13 mouse cellular contexts compared by ENCODE assay signal in the genomic region with DNA sequence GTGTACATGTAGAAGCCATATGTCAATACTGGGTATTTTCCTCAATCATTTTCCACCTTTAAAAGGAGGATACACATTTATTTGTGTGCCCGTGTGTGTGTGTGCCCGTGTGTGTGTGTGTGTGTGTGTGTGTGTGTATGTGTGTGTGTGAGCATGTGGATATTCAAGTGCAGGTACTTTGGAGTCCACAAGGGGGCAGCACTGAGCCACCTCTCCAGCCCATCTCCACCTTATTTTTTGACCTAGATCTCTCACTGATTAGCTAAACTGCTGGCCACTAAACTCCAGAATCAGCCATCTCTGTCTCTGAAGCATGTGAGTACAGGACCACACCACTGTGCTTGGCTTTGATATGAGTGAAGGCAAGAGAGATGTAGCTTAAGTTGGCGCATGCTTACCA. TPM values are rescaled to one million over a fixed set of nuclear protein-coding genes. Genes with fewer than 3 reads are reported as not detected.
DNase-seq lines count a peak whose midpoint lies in the region; ATAC-seq and TF ChIP-seq lines count a peak whose summit lies in the region.
"Had no signal": no experiment of that assay in that cellular context is flagged by ENCODE, and none has a peak within 500 bp of the region (broad histone marks: within the 10 kb centered on the region; RNA-seq: fewer than 3 reads in every experiment).

No protein-coding gene starts in this region.

- no peaks in the 10 kb centered on the region for H3K36me3 ChIP-seq in forebrain, postnatal 0 days (ENCODE audit: insufficient read depth)
- peaks cover 19% of the 10 kb centered on the region for H3K36me3 ChIP-seq in forebrain, embryonic 12.5 days (replicated peaks)
- H3K36me3 ChIP-seq in liver, adult 2 months (ENCODE audit: control insufficient read depth, insufficient read depth, low read length) = no peaks in the 10 kb centered on the region
- no peaks in the 10 kb centered on the region for H3K36me3 ChIP-seq in ES-Bruce4 (ENCODE audit: control insufficient read depth, insufficient read depth, low read length, poor library complexity, severe bottlenecking)

- H3K27ac ChIP-seq in forebrain, postnatal 0 days (ENCODE audit: low read depth, low read length) = no peak overlapping the region
- H3K27ac ChIP-seq in forebrain, embryonic 12.5 days = no peak overlapping the region
- H3K27ac ChIP-seq in liver, adult 2 months (replicated peaks; ENCODE audit: insufficient read depth, low read depth, low read length) = no peak overlapping the region
- H3K27ac ChIP-seq in ES-Bruce4 (ENCODE audit: insufficient read depth, low read length) = no peak overlapping the region
- H3K27ac ChIP-seq: heart, embryonic 15.5 days; hindbrain, embryonic 14.5 days; liver, embryonic 13.5 days had no signal

- TF ChIP-seq POLR2A in liver, adult 2 months (IDR thresholded peaks at IDR 0.05; ENCODE audit: extremely low read depth, insufficient read depth, low read length) = no peak
- no peak for TF ChIP-seq POLR2A in ES-Bruce4 (IDR thresholded peaks at IDR 0.05; ENCODE audit: insufficient read depth, low read length)

- WGBS in forebrain, postnatal 0 days = 92% methylated on average over 3 of the region's 3 CpGs
- whole genome bisulfite sequencing in forebrain, embryonic 12.5 days = 90% methylated on average over 3 of the region's 3 CpGs
- WGBS in liver, adult 2 months = 89% methylated on average over 3 of the region's 3 CpGs

- H3K4me2 ChIP-seq in forebrain, postnatal 0 days (ENCODE audit: low read depth) = no peak overlapping the region
- no peak overlapping the region for H3K4me2 ChIP-seq in forebrain, embryonic 12.5 days
- H3K4me2 ChIP-seq: heart, embryonic 15.5 days; hindbrain, embryonic 14.5 days; liver, embryonic 13.5 days had no signal

- H3K4me1 ChIP-seq in forebrain, postnatal 0 days (ENCODE audit: insufficient read depth) = no peaks in the 10 kb centered on the region
- peaks cover 7% of the 10 kb centered on the region for H3K4me1 ChIP-seq in forebrain, embryonic 12.5 days
- H3K4me1 ChIP-seq in liver, adult 2 months (ENCODE audit: control insufficient read depth, insufficient read depth, low read length) = no peaks in the 10 kb centered on the region
- H3K4me1 ChIP-seq in ES-Bruce4 (ENCODE audit: control insufficient read depth, insufficient read depth, low read length) = no peaks in the 10 kb centered on the region
- H3K4me1 ChIP-seq: liver, embryonic 13.5 days had no signal

- H3K4me3 ChIP-seq in forebrain, postnatal 0 days (ENCODE audit: low read depth, low read length) = no peak overlapping the region
- no peak overlapping the region for H3K4me3 ChIP-seq in forebrain, embryonic 12.5 days (replicated peaks)
- H3K4me3 ChIP-seq in liver, adult 2 months (ENCODE audit: insufficient read depth, low read depth, low read length) = no peak overlapping the region
- no peak overlapping the region for H3K4me3 ChIP-seq in ES-Bruce4 (ENCODE audit: low read depth, low read length)
- H3K4me3 ChIP-seq: heart, embryonic 15.5 days; liver, embryonic 13.5 days had no signal

- H3K9ac ChIP-seq in forebrain, postnatal 0 days = no peak overlapping the region
- no peak overlapping the region for H3K9ac ChIP-seq in forebrain, embryonic 12.5 days
- no peak overlapping the region for H3K9ac ChIP-seq in liver, adult 2 months (ENCODE audit: low read depth, low read length)
- H3K9ac ChIP-seq in ES-Bruce4 (ENCODE audit: low read depth, poor library complexity, severe bottlenecking) = no peak overlapping the region
- H3K9ac ChIP-seq: heart, embryonic 15.5 days; hindbrain, embryonic 14.5 days; liver, embryonic 13.5 days had no signal

- peak; percentile 52 for TF ChIP-seq CTCF in forebrain, postnatal 0 days (IDR thresholded peaks at IDR 0.05; ENCODE audit: low read depth)
- TF ChIP-seq CTCF in liver, adult 2 months (IDR thresholded peaks at IDR 0.05; ENCODE audit: low read depth, low read length) = peak; percentile 40; the same call in 1 of the 2 replicates
- TF ChIP-seq CTCF in ES-Bruce4 (IDR thresholded peaks at IDR 0.05; ENCODE audit: low read depth, low read length) = peak; percentile 55

- no peak for ATAC-seq in forebrain, postnatal 0 days
- no peak for ATAC-seq in forebrain, embryonic 12.5 days (ENCODE audit: low FRiP score)

- TF ChIP-seq EP300 in ES-Bruce4 (IDR thresholded peaks at IDR 0.05; ENCODE audit: insufficient read depth, low read depth, low read length) = no peak

- no peaks in the 10 kb centered on the region for H3K79me2 ChIP-seq in liver, adult 2 months (ENCODE audit: control insufficient read depth, insufficient read depth, low read length)

- DNase-seq in forebrain, postnatal 0 days = no peak
- DNase-seq in liver, adult 2 months (ENCODE audit: extremely low read depth, low read depth, low spot score) = no peak
- DNase-seq in liver = no peak
- DNase-seq in retina, embryonic 14.5 days (ENCODE audit: low spot score) = peak; percentile 25
- DNase-seq in urinary bladder, postnatal 36 days (ENCODE audit: low spot score in 2 of 2) = no peak
- DNase-seq in frontal cortex, postnatal 25 days (ENCODE audit: low spot score in 2 of 2) = no peak
- DNase-seq: cerebellum, adult 9-10 months; liver, embryonic 13.5 days had no signal

- no peaks in the 10 kb centered on the region for H3K9me3 ChIP-seq in forebrain, postnatal 0 days (ENCODE audit: low read length)
- H3K9me3 ChIP-seq in forebrain, embryonic 12.5 days = 0 out of 2 replicates have a peak, but pooled peaks cover 4% of the 10 kb centered on the region
- no peaks in the 10 kb centered on the region for H3K9me3 ChIP-seq in ES-Bruce4 (replicated peaks; ENCODE audit: control insufficient read depth, insufficient read depth, low read length, poor library complexity, severe bottlenecking)
- H3K9me3 ChIP-seq: heart, embryonic 15.5 days; liver, embryonic 13.5 days had no signal

- H3K27me3 ChIP-seq in forebrain, postnatal 0 days (ENCODE audit: insufficient read depth, low read length) = no peaks in the 10 kb centered on the region; the same call in 1 of the 2 replicates
- peaks cover 53% of the 10 kb centered on the region for H3K27me3 ChIP-seq in forebrain, embryonic 12.5 days
- peaks cover 5% of the 10 kb centered on the region for H3K27me3 ChIP-seq in liver, adult 2 months (ENCODE audit: control insufficient read depth, insufficient read depth, low read length)
- H3K27me3 ChIP-seq in ES-Bruce4 (ENCODE audit: control insufficient read depth, insufficient read depth, low read length, poor library complexity, severe bottlenecking) = peaks cover 4% of the 10 kb centered on the region

RNA-seq across cellular contexts. Expression of gene Zfp853, which starts 1.4 kb away (rescaled TPM):
- total RNA-seq in forebrain, postnatal 0 days (2014; rRNA removed) = 9.8 and 16.5 TPM in 2 replicates
- 0.18 and 0.23 TPM in 2 replicates for polyA plus RNA-seq in forebrain, postnatal 0 days (2015; fragmentation: Nextera tagmentation; extraction: Ambion mirVana)
- 0.09 TPM in 1 of 2 replicates, not detected in the other for polyA plus RNA-seq in forebrain, embryonic 12.5 days (2016; fragmentation: Nextera tagmentation; extraction: Ambion mirVana)
- 0.28 TPM in 1 of 2 replicates, not detected in the other for total RNA-seq in liver, adult 2 months (2014; rRNA removed)
- 0.07 and 0.11 TPM in 2 replicates for polyA plus RNA-seq in liver, adult 2 months (2012; rRNA removed)
- polyA plus RNA-seq in ES-Bruce4 (2011; ENCODE audit: insufficient read depth, insufficient read length, low read depth, missing spikeins) = 0.93 and 1.2 TPM in 2 replicates
- total RNA-seq: megakaryocyte progenitor cell, adult 5-6 weeks had no signal
- polyA plus RNA-seq: heart, embryonic 15.5 days; liver, embryonic 13.5 days had no signal

RNA-seq across cellular contexts. Expression of gene E130309D02Rik, which starts 20.3 kb away (rescaled TPM):
- 40.9 and 44.7 TPM in 2 replicates for total RNA-seq in forebrain, postnatal 0 days (2014; rRNA removed)
- polyA plus RNA-seq in forebrain, postnatal 0 days (2015; fragmentation: Nextera tagmentation; extraction: Ambion mirVana) = 27.7 and 29.2 TPM in 2 replicates
- 60.4 and 61.5 TPM in 2 replicates for polyA plus RNA-seq in forebrain, embryonic 12.5 days (2016; fragmentation: Nextera tagmentation; extraction: Ambion mirVana)
- total RNA-seq in liver, adult 2 months (2014; rRNA removed) = 4.3 and 6.8 TPM in 2 replicates
- polyA plus RNA-seq in liver, adult 2 months (2012; rRNA removed) = 12.8 and 14.8 TPM in 2 replicates
- polyA plus RNA-seq in ES-Bruce4 (2011; ENCODE audit: insufficient read depth, insufficient read length, low read depth, missing spikeins) = 22.3 and 23.8 TPM in 2 replicates

RNA-seq across cellular contexts. Expression of gene Zfp316, which starts 25.0 kb away (rescaled TPM):
- total RNA-seq in forebrain, postnatal 0 days (2014; rRNA removed) = 21.5 and 29.8 TPM in 2 replicates
- polyA plus RNA-seq in forebrain, postnatal 0 days (2015; fragmentation: Nextera tagmentation; extraction: Ambion mirVana) = 5.5 and 7.5 TPM in 2 replicates
- 13.2 and 13.9 TPM in 2 replicates for polyA plus RNA-seq in forebrain, embryonic 12.5 days (2016; fragmentation: Nextera tagmentation; extraction: Ambion mirVana)
- 1.9 and 2.4 TPM in 2 replicates for total RNA-seq in liver, adult 2 months (2014; rRNA removed)
- polyA plus RNA-seq in liver, adult 2 months (2012; rRNA removed) = 1.9 and 2.3 TPM in 2 replicates
- polyA plus RNA-seq in ES-Bruce4 (2011; ENCODE audit: insufficient read depth, insufficient read length, low read depth, missing spikeins) = 2.3 and 2.8 TPM in 2 replicates

RNA-seq across cellular contexts. Expression of gene Zdhhc4, which starts 34.2 kb away (rescaled TPM):
- total RNA-seq in forebrain, postnatal 0 days (2014; rRNA removed) = 45.1 and 62.6 TPM in 2 replicates
- 94.0 and 97.3 TPM in 2 replicates for polyA plus RNA-seq in forebrain, postnatal 0 days (2015; fragmentation: Nextera tagmentation; extraction: Ambion mirVana)
- 73.8 and 78.2 TPM in 2 replicates for polyA plus RNA-seq in forebrain, embryonic 12.5 days (2016; fragmentation: Nextera tagmentation; extraction: Ambion mirVana)
- total RNA-seq in liver, adult 2 months (2014; rRNA removed) = 13.0 and 14.0 TPM in 2 replicates
- 37.9 and 42.5 TPM in 2 replicates for polyA plus RNA-seq in liver, adult 2 months (2012; rRNA removed)
- polyA plus RNA-seq in ES-Bruce4 (2011; ENCODE audit: insufficient read depth, insufficient read length, low read depth, missing spikeins) = 27.2 and 28.9 TPM in 2 replicates

RNA-seq across cellular contexts. Expression of gene Zfp12, which starts 59.9 kb away (rescaled TPM):
- total RNA-seq in forebrain, postnatal 0 days (2014; rRNA removed) = 35.2 and 37.1 TPM in 2 replicates
- 11.9 and 14.0 TPM in 2 replicates for polyA plus RNA-seq in forebrain, postnatal 0 days (2015; fragmentation: Nextera tagmentation; extraction: Ambion mirVana)
- polyA plus RNA-seq in forebrain, embryonic 12.5 days (2016; fragmentation: Nextera tagmentation; extraction: Ambion mirVana) = 28.5 and 29.1 TPM in 2 replicates
- 6.4 and 7.2 TPM in 2 replicates for total RNA-seq in liver, adult 2 months (2014; rRNA removed)
- polyA plus RNA-seq in liver, adult 2 months (2012; rRNA removed) = 3.7 and 4.6 TPM in 2 replicates
- 11.4 and 12.4 TPM in 2 replicates for polyA plus RNA-seq in ES-Bruce4 (2011; ENCODE audit: insufficient read depth, insufficient read length, low read depth, missing spikeins)
